Mouse (Mus musculus) natural killer cell, adult 2 months (primary cell): ENCODE data around the gene Bbs10.

Experiments
- DNase-seq, 2 experiments: peaks; one replicate each; pipeline ENCODE4 v3.0.0; 2022; ENCODE audit warnings: low spot score in 2 of 2

The Bbs10 gene

GRCm38 (mm10) chr10:111327957-111328356 is 29.5 kb downstream of the Bbs10 start:
- DNase-seq = no peak

- no peak for DNase-seq
Observed at GRCm38 (mm10) chr10:111329326-111329725, 30.8 kb downstream of the Bbs10 start.

- DNase-seq = no peak
Observed at GRCm38 (mm10) chr10:111334902-111335301, 36.4 kb downstream of the Bbs10 start.

- DNase-seq = no peak
Observed at GRCm38 (mm10) chr10:111335517-111336352, 37.3 kb downstream of the Bbs10 start.

- no peak for DNase-seq
Observed at GRCm38 (mm10) chr10:111336353-111336713, 37.9 kb downstream of the Bbs10 start.

GRCm38 (mm10) chr10:111339296-111339695 is 40.8 kb downstream of the Bbs10 start:
- DNase-seq = no peak

GRCm38 (mm10) chr10:111341761-111342160 is 43.3 kb downstream of the Bbs10 start:
- no peak for DNase-seq

GRCm38 (mm10) chr10:111343555-111343954 is 45.1 kb downstream of the Bbs10 start:
- DNase-seq = no peak

GRCm38 (mm10) chr10:111348263-111348662 is 49.8 kb downstream of the Bbs10 start:
- DNase-seq = no peak
